Mouse (Mus musculus) kidney, adult 2 months (tissue): ENCODE results near the gene Gm10282.

ENCODE experiments used
- CTCF ChIP-seq: fragments of 200-500 bp; conservative IDR thresholded peaks from 2 replicates; pipeline ENCODE4 v1.5.1; 2011; ENCODE audit warnings: low read depth, mild to moderate bottlenecking, control low read depth, low read length, moderate library complexity, mixed read lengths; ENCODE audit not compliant: insufficient read depth, insufficient read length
- POLR2A ChIP-seq: fragments of 200-500 bp; IDR thresholded peaks from one replicate; pipeline ENCODE4 v1.6.1; 2011; ENCODE audit warnings: low read depth, low read length, control low read depth

DNA sequence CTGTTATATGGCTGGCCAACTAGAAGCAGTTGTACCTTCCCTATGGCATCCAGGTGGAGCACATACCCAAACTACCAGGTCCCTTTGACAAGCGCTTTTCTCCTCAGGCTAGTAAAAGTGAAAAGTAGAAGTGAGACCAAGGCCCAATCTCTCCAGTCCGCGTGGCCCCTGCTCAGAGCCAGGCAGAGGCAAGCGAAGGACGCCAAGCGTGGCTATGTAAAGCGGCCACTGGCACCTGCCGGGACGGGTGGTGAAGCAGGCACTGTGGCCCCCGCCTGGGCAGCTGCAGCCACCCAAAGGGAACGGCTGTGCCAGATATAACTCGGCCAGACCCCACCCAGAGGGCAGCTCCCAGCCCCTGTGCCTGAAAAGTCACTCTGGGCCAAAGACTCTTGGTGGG lies 34.5 kb downstream of the Gm10282 start:
- TF ChIP-seq CTCF (no peak), POLR2A (no peak)
